Mouse (Mus musculus) brain, embryonic 18.5 days (tissue): Measurements from ENCODE around the gene Vbp1.

Experiments
- DNase-seq: peaks from one replicate; pipeline ENCODE4 v3.0.0-alpha.2; 2012; ENCODE audit warnings: low read depth, low spot score

Vbp1 gene

GRCm38 (mm10) chrX:75514179-75514972, at the start of gene Vbp1:
Vbp1 (plus strand) TSS chrX:75514299.
- DNase-seq = peak; percentile 87

DNA sequence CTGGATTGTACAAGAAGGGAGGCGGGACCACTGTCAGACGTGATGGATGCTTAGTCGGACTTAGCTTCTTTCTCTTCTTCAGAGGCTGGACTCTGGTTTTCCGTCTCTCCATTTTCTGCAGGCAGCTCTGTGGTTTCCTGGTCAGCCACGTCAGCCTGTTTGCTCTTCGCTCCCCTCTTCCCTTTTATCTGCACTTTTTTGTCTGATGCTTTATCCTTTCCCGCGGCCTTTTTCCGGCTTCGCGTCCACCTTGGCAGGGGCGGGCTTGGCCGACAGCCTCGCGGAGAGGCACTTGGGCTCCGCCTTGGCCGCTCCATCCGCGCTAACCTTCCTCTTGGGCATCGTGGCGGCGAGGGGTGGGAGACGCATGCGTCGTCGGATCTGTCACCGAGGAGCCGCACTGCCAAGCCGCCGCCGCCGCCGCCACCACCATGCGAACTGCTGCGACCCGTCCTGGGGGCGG, 38.9 kb upstream of the Vbp1 start:
- peak; percentile 12 for DNase-seq

DNA sequence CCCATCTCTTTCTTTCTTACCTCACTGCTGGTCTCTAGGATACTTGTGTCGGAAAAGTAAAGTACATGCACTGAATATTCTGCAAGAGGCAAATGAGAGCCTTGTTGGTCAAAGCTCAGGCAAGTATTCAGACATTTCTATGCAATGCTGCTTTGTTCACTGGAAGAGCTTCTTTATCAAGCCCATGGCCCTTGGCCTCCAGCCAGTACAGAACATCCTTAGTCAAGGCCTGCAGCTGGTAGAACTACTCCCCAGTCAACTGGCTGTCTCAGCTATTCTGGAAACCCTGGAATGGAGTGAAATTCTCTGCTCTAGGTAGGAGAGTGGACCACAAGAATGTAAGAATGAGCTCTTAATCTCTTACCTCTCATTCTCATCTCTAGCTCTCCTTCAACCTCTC, 24.2 kb upstream of the Vbp1 start:
- DNase-seq = no peak

DNA sequence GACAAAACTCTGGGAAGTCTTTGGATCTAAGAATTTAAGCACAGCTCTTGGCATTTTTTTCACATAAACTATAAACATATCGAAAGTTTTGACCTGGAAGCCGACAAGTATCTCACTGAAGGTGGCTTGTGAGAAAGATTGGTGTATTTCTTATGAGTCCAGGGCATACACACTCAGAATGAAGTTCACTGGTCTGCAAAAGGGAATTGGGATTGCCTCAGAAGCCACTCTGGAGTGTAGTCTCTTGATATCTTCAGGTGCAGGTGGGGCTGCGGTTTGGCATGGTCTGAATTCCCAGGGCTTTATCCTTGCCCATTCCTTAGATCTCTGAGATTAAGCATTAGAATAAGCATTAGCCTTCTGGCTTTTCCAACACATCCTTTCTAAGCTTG, 316 bp upstream of the Vbp1 start:
- DNase-seq = no peak

DNA sequence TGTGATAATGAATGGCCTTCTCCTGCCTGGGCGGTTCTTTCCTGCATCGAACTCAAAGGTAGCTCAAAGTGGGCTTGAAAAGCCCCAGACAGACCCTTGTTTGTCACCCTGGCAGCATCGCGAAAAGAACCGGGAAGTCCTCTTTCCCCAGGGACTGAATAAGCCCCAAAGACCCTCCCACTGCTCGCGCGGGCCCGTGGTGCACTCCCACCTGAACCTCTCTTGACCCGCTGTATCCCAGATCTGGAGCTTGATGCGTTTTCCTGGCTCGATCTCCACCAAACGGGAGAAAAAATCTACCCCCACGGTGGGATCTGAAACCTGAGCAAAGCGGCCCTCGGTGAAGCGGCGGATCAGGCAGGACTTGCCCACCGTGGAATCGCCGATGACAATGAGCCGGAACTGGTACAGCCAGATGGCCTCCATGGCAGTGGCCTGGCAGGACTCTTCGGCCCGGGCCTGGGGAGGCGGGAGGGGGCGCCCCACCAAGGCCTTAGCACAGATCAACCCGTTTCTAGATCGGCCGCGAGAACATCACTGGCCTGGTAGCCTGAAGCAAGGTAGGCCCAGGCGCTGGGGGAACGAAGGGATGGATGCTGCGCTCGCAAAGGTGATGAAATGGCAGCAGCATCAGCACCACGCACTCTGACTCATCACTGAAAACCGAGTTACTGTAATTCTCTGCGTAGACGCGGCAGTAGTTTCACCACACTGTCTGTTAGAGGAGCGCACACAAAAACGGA, 63.7 kb downstream of the Vbp1 start, which contains the start of gene Rab39b:
Rab39b (minus strand) TSS at position 650 of the 743 bp plus-strand sequence.
- DNase-seq = peak; percentile 37

GRCm38 (mm10) chrX:75578539-75578938, 64.4 kb downstream of the Vbp1 start:
- DNase-seq = no peak
